Mouse (Mus musculus) embryonic fibroblast, embryonic 13.5 days (primary cell): ENCODE data around the gene Osbp.

ENCODE experiments used
- CTCF ChIP-seq: IDR thresholded peaks from 2 replicates; pipeline ENCODE4 v1.5.1; 2011; ENCODE audit warnings: mild to moderate bottlenecking, control low read depth, low read length, moderate library complexity, borderline replicate concordance; ENCODE audit not compliant: insufficient read depth
- POLR2A ChIP-seq: IDR thresholded peaks from 2 replicates; pipeline ENCODE4 v1.6.1; 2011; ENCODE audit warnings: low read depth, mild to moderate bottlenecking, control low read depth, low read length, moderate library complexity

- TF ChIP-seq POLR2A (no peak), CTCF (no peak)
Observed at GRCm38 (mm10) chr19:11980471-11980870, 14.7 kb downstream of the Osbp start.
